Mouse (Mus musculus) lung, postnatal 0 days (tissue): ENCODE measurements at regions not wholly inside any gene's neighbourhood (a gene's known extent, or its start where the extent isn't known, plus 50 kb on each side); places are given as distances from the start of the nearest gene placed in this dataset.

Experiments
- CTCF ChIP-seq: IDR thresholded peaks from 2 replicates; pipeline ENCODE4 v1.5.1; 2016; ENCODE audit warnings: antibody characterized with exemption, mild to moderate bottlenecking
- EP300 ChIP-seq: IDR thresholded peaks from 2 replicates; pipeline ENCODE4 v1.6.1; 2016; ENCODE audit warnings: antibody characterized with exemption, mild to moderate bottlenecking, control low read depth

- no peak for TF ChIP-seq CTCF
- no peak for TF ChIP-seq EP300
Measured at GRCm38 (mm10) chr12:109747776-109748175, 147.6 kb upstream of the Rtl1 start.
